Mouse (Mus musculus) embryonic fibroblast, embryonic 13.5 days (primary cell): Measurements from ENCODE around the gene Trim10.

ENCODE experiments used
- CTCF ChIP-seq: IDR thresholded peaks from 2 replicates; pipeline ENCODE4 v1.5.1; 2011; ENCODE audit warnings: mild to moderate bottlenecking, control low read depth, low read length, moderate library complexity, borderline replicate concordance; ENCODE audit not compliant: insufficient read depth
- POLR2A ChIP-seq: IDR thresholded peaks from 2 replicates; pipeline ENCODE4 v1.6.1; 2011; ENCODE audit warnings: low read depth, mild to moderate bottlenecking, control low read depth, low read length, moderate library complexity

- TF ChIP-seq POLR2A (no peak), CTCF (no peak)
Measured at GRCm38 (mm10) chr17:36920239-36920638, 50.9 kb downstream of the Trim10 start.
